Mouse (Mus musculus): ENCODE measurements at regions not wholly inside any gene's neighbourhood (a gene's known extent, or its start where the extent isn't known, plus 50 kb on each side); places are given as distances from the start of the nearest gene placed in this dataset.
"Not testable (repeated sequence)": the region's sequence is repeated elsewhere in the genome, so short reads cannot be mapped to it uniquely, and the experiment has no call there.

GRCm38 (mm10) chr1:157622156-157622555 lies 115.6 kb downstream of the Sec16b start:
- DNase-seq (ENCODE audit: low spot score in 2 of 2) = not testable (repeated sequence)

- DNase-seq (ENCODE audit: low spot score in 2 of 2) = no peak
These were observed 126.1 kb downstream of the Sec16b start for GRCm38 (mm10) chr1:157632586-157632985.

- no peak for DNase-seq (ENCODE audit: low spot score in 2 of 2)
These were observed 126.9 kb downstream of the Sec16b start for GRCm38 (mm10) chr1:157633470-157633869.

GRCm38 (mm10) chr1:157635776-157636175 lies 129.2 kb downstream of the Sec16b start:
- no peak for DNase-seq (ENCODE audit: low spot score in 2 of 2)

- DNase-seq (ENCODE audit: low spot score in 2 of 2) = no peak
These were observed 137.0 kb downstream of the Sec16b start for GRCm38 (mm10) chr1:157643524-157643923.

DNA sequence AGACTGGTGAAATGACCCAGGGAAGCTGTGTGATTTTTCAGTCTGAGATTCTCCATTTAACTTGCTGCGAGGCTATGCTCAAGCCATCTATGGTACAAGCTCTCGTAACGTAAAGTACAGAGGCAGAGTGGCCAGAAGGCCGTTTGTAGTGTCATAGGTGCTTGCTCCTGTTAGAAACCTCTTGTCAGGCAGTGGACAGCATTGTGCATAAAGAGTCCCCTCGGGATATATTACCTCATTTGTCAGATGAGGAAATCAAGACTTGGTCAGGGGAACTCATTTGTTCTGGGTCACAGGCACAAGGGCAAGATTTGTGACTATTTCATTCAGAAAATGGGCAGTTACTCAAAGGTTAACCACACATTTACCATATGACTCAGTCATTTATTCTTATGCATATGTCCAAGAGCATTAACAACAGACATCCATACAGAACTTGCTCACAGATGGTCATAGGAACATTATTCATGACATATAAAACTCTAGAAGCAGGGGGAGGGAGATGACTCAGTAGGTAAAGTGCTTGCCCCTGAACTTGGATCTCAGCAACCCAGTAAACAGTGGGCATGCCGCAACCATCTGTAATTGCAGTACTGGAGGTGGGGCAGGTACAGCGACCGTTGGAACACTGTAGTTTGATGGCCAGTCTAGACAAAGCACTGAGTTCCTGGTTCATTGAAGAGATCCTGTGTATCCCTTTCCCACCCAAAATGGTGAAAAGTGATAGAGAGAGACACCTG lies 139.3 kb downstream of the Sec16b start:
- no peak for DNase-seq (ENCODE audit: low spot score in 2 of 2)

DNA sequence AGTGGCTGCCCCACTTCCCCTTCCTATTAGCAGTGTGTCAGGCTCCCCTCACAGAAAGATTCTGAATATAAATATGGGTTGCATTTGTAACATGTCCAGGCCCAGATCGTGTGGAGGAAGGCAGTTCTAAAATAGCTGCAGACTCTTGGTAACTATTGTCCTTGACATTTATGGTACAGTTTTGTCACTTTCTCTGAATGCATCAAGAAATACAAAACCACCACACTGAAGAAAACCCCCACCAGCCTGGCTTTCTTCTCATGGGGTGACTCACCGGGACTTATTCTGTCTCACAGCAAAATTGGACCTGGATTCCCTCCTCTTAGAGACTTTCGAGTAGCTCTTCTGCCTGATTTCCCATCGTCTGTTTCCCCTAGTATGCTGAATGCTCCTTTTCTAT lies 148.9 kb downstream of the Sec16b start:
- DNase-seq (ENCODE audit: low spot score in 2 of 2) = peak; percentile 21 to 35

DNA sequence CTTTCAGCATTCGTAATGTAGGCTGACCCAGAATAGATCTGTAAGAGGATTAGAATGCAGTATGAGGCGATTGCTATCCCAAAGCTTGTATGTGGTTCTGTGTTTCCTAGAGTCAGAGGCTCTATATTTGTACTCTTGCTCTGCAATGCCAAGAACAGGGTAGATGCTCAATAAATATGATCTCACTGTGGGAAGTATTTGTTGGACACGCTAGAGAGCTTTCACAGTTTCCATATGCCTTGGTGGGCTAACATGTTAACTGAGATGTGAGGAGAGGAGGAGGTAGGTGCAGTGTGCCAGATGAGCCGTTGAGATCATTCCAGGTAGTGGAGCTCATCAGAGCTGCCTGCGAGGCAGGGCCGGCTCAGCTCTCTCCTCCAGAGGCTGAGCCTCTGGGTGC lies 163.1 kb downstream of the Sec16b start:
- no peak for DNase-seq (ENCODE audit: low spot score in 2 of 2)

GRCm38 (mm10) chr1:157684356-157684755 lies 177.8 kb downstream of the Sec16b start:
- no peak for DNase-seq (ENCODE audit: low spot score in 2 of 2)

DNA sequence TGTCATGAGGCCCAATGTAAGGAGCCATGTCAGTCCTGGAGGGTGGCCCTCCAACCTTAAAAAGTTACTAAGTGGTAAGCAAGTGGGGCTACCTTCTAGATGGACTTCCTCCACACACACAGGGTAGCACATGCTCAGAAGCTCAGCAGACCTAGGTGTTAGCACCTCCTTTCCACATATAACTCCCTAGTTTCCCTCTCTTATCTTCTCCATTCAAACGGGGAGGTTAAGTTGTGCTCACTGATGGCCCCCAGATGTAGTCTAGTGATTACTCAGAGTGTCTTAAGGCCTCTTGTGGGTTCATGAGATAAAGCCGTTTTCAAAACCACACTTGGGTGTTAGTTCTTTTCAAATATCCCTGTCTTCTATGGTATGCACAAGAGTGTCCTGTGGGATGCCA lies 188.7 kb downstream of the Sec16b start:
- DNase-seq (ENCODE audit: low spot score in 2 of 2) = no peak

DNA sequence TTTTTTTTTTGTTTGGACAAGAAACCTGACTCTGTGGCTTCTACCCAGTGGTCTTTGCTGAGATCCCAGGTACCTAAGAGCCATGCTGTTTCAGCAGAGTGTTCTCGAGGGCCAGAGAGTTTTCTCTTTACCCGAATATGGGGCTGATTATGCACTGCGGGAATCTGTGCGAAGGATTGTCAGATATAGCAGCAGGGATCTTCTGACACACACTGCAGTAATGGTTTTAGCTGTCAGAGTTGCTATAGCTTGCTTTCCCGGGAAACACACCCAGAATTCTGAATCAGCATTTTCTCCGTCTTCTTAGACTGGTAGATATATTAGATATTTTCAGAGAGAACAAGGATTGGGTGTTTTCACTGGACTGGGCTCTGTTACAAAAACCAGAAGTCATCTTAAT lies 197.1 kb downstream of the Sec16b start:
- DNase-seq (ENCODE audit: low spot score in 2 of 2) = no peak

DNA sequence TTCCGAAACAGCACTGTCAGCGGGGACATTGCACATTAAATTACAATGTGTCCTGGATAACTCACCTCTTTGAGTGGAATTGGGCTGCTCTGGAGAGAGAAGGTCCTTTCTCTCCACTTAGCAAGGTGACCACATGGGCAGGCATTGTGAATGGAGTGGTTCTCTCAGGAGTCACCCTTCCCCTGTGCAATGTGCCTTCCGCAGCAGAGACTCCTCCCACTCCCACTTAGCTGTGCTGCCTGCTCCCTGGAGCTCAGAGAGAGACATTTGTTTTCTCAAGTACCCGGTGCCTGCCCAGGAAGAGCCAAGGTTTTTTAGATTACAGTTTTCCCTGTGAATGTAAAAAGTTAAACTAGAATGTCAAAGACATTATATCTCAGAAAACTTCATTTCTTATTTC lies 198.8 kb downstream of the Sec16b start:
- no peak for DNase-seq (ENCODE audit: low spot score in 2 of 2)

DNA sequence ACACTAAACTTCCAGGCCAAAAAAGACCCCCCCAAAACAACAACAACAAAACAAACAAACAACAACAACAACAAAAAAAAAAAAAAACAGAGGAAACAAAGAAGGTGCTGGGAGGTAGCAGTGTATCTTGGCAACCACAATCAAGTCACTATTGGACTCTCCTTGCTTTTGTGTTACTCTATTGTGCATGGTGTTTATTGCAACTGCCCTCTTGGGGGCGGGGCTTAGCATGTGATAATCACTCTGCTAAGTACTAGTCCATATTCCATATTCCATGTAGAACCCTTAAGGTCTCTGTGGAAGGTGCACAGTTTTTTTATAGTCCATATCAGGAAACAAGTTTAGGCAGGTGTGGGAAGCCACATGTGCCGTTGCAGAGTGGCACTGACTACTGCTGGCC lies 200.7 kb downstream of the Sec16b start:
- DNase-seq (ENCODE audit: low spot score in 2 of 2) = no peak

DNA sequence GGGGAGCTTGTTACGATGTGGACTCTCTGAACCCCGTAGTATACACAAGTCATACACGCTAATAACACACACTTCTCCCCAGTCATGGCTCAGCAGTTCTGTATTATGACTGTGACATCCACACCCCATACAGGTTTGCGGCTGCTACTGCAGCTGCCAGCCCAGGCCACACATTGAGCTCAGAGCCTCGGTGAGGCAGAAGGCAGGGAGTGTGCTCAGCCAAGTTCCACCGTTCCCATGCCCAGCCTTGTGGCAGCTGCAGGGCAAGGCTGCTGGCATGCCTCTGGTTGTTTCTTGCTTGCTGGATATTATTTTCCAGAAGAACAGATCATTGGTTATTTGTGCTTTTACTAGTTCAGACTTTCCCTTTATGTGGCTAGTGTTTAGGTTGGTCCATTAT lies 202.6 kb downstream of the Sec16b start:
- DNase-seq (ENCODE audit: low spot score in 2 of 2) = no peak

DNA sequence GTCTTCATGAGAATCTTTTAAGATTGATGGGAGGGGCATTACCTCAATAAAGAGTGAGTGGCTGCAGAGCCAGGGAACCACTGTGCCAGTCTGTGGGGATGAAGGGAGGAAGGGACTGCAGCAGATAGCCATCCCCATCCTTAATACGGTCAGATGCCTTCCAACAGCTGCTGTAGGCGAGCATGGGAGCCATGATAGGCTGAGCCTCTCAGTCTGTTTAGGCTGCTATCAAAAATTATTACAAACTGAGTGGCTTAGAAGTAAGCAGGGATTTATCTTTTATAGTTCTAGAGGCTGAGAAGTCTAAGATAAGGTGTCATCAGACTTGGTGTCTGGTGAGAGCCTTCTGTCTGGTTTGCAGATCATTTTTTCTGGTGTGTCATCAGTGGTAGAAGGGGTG lies 204.3 kb downstream of the Sec16b start:
- no peak for DNase-seq (ENCODE audit: low spot score in 2 of 2)

GRCm38 (mm10) chr1:157712519-157712918 lies 206.0 kb downstream of the Sec16b start:
- no peak for DNase-seq (ENCODE audit: low spot score in 2 of 2)

GRCm38 (mm10) chr1:157713851-157714250 lies 207.3 kb downstream of the Sec16b start:
- DNase-seq (ENCODE audit: low spot score in 2 of 2) = no peak

DNA sequence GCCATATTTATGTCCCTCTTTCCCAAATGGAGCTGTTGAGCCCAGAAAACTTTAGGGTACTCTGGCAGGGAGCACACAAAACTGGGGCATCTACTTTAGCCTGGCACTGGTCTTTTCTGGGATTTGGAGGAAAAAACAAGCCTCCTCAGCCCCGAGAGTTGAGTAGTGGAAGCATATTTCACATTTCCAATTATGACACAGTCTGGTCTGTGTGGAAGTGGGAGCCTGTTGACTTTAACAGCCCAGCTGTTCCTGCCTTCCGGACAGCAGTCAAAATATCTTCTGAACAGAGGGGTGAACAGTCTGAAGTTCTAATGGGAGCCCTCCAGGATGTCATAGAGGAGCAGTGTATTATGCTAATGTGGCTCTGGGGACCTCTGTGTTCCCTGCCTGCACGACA lies 209.1 kb downstream of the Sec16b start:
- DNase-seq (ENCODE audit: low spot score in 2 of 2) = no peak

DNA sequence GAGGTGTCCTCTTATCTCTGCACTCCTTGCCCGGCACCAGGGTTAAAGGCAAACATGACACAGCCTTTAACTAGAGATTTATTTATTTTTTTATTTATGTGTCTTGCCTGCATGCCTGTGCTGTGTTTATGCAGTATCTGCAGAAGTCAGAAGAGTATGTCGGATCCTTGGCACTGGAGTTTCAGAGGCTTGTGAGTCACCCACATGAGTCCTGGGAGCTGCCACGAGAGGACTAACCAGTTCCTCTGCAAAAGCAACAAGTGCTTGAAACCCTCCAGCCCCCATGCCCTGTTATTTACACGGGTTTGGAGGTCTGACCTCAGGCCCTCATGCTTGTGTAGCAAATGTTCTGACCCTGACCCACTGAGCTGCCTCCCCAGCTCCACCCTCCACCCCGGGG lies 210.6 kb downstream of the Sec16b start:
- DNase-seq (ENCODE audit: low spot score in 2 of 2) = no peak

DNA sequence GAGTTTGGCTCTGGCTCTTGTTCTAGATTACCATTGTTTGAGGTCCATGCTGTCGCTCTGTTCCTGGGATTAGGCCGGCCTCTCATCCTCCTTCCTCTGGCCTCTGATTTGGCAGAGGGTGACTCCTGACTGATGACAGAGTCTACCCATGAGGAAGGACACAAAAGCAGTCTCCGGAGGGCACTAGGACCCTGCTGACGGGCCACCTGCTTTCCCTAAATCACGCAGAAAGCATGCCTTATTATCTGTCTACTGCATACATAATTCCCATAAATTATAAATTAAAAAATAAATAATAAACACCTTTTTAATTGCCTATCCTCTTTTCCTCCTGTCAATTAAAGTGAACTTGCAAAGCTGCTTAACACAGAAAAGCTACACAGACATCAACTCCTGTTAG lies 215.4 kb downstream of the Sec16b start:
- no peak for DNase-seq (ENCODE audit: low spot score in 2 of 2)

DNA sequence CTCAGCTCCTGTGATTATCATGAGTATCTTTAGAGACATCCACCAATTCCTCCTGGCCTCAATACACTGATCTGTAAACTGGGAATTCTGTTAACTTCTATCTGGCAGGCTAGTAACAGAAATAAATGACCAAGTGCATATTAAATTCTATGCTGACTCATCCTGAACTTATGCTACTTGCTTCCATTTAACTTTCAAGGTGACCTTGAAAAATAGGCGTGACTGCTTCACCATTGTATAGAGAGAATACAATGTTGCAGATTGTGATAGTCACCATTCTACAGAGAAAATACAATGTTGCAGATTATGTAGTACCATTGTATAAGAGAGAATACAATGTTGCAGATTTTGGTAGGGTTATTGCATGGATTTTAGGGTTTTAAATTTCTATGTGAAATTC lies 224.6 kb downstream of the Sec16b start:
- no peak for DNase-seq (ENCODE audit: low spot score in 2 of 2)

GRCm38 (mm10) chr1:157740725-157741665 lies 234.5 kb downstream of the Sec16b start:
- DNase-seq (ENCODE audit: low spot score in 2 of 2) = no peak

GRCm38 (mm10) chr1:157745611-157746010 lies 239.1 kb downstream of the Sec16b start:
- peak; percentile 54 to 75 for DNase-seq (ENCODE audit: low spot score in 2 of 2)
